Mouse (Mus musculus) spleen, postnatal 36 days (tissue): ENCODE data around the gene Traf6.

Experiments
- DNase-seq, 2 experiments: peaks; one replicate each; pipeline ENCODE4 v3.0.0; 2022; ENCODE audit warnings: low spot score in 2 of 2, mixed read lengths in 1 of 2

The Traf6 gene

DNA sequence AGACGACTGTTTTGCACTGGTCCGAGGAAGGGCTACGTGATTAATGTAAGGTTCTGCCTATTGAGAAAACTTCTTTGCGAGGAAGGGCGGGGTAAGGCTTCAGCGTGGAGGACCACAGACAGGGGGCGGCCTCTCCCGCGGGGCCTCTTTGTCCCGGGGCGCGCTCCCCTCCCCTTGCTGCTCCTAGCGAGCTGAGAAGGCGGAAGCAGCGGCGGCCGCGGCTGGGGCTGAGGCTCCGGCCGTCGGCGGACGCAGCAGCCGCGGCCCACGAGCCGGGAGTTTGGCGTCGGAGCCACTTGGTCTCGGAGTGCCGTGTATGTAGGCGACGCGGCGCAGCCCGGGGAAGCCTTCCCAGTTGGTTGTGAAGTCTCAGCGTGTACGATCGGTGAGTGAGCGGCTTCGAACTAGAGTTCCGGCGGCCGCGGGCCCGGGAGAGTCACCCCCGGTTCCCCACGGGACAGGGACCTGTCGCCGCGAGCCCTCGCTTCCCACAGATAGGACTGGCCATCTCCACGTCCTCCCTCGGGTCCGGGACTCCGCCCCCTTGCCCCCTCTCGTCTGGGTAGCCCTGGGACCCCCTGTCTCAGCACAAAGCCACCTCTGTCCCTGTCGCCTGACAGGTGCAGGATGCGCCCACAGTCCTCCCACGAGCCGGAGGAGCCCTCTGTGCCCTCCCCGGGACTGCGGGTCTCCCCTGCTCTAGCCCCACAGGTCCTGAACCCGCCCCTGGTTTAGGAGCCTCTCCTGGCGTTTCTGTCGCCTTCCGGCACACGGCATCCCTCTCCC lies at the start of gene Traf6:
TSS of gene Traf6 (plus strand) at position 194 of the 786 bp plus-strand sequence.
- peak; percentile 84 to 86 for DNase-seq

DNA sequence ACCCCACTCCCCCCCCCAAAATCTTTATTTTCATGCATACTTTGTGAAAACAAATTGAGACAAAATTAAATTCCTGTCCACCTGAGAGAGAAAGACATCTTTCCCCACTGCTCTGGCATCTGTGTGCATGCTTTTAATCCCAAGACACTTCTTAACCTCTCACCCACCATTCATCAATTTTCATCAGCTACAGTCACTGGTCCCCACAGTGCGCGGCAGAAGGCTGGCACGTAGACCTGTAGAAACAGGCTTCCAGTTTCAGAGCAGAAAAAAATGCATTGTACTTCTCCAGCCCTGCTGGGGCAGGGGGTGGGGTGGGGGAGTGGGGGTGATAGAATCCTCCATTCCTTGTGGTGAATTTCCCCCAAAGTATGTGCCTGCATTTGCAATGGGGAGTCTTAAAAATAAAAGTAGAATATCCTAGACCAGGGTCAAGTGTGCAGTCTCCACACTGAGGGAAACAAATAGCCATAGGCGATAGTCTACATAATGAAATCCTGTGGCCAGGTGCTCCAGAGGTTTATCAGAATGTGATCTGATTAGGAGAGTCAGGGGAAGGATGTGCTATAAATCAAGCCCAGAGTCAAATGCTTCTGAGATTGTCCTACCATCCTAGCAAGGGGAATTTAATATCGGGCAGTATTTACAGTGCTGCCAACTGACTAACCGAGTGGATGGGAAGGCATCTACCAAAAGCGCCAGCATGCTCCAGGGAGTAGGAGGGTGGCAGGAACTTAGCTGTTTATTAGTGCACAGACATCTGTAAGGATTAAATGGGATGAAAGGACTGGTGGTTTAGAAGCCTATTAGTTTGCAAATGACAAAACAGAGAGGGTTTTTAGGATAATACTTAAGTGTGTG lies 39.0 kb upstream of the Traf6 start:
- no peak for DNase-seq

DNA sequence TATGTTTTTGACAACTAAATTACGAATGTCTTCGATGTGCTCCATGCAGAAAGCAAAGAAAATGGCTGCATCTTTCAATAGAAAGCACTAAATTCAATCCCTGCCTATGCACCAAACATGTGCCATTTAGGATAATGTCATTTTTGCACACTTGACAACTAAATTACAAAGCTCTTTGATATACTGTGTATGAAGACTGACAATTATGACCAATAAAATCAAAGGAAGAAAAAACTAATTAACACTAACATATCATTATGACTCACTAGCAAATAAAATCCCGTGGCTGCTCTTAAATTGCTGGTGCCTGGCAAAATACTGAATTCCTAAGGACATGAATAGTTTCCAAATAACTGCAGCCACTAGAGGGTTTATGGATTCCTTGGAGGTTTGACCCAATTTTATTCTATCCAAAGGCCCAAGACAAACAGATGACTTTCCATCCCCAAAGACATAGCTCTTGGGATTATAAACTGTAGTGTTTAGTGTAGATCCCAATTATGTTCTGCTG lies 38.3 kb upstream of the Traf6 start:
- DNase-seq: no peak

DNA sequence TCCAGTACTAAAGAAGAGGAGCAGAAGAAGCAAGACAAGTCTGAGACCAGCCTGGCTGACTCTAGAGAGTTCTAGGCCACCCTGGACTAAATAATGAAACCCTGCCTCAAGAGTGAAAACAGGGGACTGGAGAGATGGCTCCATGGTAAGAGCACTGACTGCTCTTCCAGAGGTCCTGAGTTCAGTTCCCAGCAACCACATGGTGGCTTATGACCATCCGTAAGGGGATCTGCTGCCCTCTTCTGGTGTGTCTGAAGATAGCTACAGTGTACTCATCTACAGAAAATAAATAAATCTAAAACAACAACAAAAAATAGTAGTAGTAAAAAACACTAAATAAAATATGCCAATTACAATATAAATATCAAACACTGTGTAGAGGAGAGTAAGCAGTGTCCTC lies 32.4 kb upstream of the Traf6 start:
- no peak for DNase-seq

DNA sequence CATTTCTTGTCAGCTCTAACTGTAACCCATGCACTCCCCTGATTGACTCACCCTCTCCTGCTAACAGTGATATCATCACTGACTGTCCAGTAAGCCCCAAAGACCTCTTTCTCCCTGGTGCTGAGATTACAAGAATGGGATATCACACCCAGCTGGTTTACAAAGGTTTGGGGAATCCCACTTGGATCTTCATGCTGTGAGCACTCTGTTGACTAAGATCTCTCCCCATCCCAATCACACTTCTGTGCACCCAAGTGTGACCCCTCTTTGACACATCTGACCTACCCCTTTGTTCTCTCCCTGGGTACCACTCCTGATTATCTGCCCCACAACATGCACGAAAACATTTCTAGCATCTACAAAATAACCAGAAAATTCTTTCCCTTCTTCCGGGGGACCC lies 29.9 kb upstream of the Traf6 start:
- DNase-seq: no peak

DNA sequence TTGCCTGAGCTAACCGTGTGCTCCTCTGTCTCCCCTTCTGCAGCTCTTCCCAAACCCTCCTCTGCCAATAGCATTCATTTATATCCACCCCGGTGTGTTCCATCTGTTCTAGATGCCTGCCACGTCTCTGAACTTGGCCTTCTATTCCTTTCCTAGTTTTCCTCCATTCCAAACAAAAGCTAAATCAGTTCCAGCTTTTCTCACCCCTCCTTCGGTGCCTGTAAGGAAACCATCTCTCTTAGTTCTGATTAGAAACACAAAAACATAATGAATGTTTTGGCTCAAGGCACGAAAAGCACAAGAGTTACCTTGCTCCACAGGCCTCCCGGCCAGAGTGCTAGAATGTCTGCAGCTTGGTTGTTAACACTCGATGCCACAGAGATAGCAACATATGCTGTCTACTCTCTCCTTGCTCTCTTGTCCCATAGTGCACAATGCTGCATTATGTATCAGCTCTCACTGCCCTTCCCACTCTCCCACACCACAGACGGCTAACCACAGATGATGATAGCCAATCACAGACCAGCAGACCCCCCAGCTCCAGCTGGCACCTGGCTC lies 29.0 kb upstream of the Traf6 start, which contains the start of the genes Rag1 and B230118H07Rik:
TSS of gene Rag1 (minus strand) at position 388 of the 558 bp plus-strand sequence.
TSS of gene B230118H07Rik (minus strand) at position 419 of the 558 bp plus-strand sequence.
- DNase-seq: no peak

GRCm38 (mm10) chr2:101650446-101650845 lies 27.8 kb upstream of the Traf6 start:
- no peak for DNase-seq

DNA sequence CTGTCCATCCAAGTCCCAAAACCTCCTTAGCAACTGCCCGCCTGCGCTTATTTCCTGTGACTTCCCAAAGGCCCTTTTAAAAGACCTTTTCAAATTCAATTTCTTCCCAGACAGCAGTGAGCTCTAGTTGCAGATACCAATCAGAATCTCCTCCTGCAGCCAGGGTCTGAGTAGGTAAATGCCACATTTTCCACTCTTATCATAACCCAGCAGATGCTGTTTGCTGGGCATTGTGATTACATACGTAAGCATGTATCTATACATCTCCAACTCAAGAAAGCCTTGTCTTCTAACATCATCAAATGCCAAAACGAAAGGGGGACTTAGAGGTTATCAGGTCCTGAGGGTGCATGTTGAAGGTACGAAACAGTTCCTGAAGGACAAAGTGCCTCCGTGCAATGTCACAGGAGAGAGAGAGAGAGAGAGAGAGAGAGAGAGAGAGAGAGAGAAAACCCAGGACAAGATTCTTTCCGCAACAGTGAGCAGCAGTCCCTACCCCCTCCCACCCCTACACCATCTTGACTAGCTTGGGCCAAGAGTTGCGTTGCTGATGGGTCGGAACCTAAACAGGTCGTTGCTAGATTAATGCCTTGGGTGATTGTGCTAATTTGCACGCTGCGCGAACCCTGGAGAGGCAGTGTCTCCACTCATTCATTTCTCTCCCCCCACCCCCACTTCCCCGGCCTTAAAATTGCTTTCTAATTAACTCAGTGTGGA lies 25.9 kb upstream of the Traf6 start:
- no peak for DNase-seq

DNA sequence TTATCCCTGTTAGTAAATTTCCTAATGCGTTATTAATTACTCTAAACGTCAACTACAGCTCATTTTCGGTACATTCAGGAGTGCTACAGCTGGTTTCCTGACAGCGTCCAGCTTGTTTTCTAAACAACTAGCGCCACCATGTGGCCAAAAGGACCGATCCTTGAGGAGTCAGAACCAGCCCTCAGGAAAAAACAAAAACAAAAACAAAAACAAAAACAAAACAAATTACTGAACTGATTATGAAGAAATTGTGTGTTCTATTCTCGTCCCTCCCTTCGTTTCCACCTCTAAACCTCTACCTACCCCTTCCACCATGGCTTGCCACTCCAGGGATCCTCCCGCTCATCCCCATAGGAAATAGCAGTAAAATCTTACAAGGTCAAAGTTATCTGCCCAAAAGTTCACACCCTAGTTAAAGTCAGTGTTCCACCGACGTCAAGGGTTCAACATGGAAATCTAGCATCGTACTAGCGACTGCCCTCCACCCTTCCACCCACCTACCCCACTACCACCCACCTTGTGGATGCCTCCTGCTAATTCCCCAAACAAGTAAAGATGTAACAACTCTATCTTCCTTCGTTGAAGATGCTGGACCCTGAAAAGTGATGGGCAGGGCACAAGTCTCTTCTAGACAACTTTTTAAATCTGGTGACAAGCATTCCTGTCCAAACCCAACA lies 25.2 kb upstream of the Traf6 start:
- DNase-seq: peak; percentile 50 to 64

DNA sequence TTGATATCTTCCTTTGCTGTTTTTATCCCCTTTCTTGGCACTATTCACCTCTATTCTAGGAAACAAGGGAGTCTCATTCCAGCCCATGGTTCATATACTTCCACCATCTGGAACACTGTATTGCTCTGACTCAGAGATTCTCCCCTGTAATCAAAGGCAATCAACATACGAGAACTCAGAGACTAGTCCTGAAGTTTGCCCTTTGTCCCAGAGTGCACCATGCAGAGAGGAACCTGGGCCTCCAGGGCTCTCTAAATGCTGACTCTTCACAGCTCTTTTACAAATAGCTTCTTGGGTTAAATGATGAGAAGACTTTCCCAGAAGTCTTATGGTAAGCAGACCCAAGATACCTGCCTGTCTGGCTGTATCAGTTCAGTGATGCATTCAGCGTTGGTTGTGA lies 17.7 kb upstream of the Traf6 start:
- no peak for DNase-seq

DNA sequence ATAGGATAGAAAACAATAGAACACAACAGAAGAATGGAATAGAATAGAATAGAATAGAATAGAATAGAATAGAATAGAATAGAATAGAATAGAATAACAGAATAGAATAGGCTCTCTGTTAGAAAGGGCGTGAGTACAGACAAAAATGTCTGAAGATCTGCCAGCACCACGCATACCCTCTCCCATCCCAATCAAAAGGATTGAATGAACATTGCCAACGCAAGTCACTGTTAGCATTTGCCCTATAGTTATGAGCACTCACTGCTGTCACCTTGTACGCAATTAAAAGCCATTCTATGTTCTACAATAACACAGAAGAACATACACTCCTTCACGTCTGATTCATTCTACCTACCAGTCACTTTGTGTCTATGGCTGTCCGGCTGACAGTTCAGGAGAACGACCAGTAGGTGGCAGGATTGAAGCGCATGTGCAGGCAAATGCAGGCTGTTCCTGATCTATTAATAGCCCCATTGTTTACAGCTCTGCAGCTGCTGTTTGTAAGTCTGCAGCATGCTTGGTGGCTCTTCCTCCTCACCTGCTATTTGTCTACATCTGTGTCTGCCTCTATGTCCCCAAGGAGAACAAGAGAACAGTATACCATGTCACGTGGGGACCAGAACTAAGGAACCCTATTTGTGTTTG lies 13.0 kb upstream of the Traf6 start:
- peak; percentile 58 to 59 for DNase-seq

DNA sequence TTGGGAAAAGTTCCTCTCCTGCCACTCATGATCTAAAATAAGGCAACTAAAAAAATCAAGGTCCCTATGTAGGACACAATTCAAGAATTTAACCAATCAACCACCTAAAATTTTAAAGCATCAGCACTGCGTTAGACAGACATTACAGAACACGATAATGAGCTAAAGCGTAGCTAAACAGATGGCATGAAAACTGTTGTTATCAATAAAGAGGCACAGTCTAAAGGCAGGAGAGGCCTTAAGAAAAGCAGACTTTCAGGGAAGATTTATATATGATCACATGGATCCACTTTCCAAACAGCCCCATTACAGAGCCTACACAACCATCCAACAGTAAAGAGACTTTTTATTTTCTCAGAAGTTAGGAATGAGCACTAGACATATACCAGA lies 12.5 kb upstream of the Traf6 start:
- DNase-seq: no peak

- no peak for DNase-seq
These were observed 9.5 kb upstream of the Traf6 start for GRCm38 (mm10) chr2:101668751-101669150.

DNA sequence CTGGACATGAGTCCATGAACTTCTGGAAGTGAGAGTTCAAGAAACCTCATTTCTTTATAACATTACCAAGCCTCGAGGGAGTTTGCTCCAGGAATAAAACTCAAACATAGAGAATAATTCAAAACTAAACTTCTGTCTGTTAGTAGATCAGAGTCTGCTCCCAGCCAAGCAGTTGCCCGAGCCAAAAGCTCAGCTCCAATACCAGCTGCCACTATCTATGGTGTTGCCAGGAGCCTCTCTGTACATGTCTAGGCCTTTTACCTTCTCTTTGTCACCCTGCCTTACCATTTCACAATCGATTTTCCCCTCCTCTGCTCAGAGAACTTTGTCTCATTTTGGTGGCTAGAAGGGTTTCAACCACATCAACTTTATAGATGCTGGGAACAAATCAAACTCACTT lies 4.7 kb upstream of the Traf6 start:
- DNase-seq: no peak

DNA sequence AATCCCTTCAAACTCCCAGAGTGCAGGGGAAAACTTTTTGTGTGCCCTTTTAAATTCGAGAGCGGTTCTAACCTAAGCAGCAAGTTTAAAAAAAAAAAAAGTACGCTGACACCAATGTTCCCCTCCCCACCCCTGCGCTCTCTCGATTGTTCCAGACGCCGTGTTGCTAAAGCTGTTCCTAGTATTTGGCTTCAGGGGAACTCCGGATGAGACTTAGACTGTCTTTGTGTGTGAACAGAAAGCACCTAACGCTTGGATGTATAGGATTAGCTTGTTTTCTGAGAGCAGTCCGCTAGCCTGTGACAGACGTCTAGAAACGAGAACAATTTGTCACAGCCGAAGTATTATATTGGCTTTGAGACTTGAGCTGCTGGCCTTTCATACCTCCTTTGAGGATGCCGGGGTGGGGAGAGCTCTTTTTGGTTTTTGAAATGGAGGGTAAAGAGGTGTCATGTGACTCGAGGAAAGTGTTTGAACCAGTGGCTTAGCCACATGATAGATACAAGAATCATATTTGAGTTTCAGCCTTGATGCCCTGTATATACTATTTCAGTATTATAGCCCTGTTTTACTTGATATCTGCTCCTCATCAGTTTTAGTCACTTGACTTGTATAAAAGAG lies 1.0 kb downstream of the Traf6 start:
- DNase-seq: peak in 1 of 2 experiments; percentile 5

DNA sequence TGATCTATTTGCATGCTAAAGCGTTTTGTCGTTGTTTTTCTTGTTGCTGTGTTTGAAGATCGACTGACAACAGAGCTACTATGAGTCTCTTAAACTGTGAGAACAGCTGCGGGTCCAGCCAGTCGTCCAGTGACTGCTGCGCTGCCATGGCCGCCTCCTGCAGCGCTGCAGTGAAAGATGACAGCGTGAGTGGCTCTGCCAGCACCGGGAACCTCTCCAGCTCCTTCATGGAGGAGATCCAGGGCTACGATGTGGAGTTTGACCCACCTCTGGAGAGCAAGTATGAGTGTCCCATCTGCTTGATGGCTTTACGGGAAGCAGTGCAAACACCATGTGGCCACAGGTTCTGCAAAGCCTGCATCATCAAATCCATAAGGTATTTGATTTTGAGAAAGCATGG lies 6.2 kb downstream of the Traf6 start:
- no peak for DNase-seq

GRCm38 (mm10) chr2:101688011-101688410 lies 9.8 kb downstream of the Traf6 start:
- no peak for DNase-seq

DNA sequence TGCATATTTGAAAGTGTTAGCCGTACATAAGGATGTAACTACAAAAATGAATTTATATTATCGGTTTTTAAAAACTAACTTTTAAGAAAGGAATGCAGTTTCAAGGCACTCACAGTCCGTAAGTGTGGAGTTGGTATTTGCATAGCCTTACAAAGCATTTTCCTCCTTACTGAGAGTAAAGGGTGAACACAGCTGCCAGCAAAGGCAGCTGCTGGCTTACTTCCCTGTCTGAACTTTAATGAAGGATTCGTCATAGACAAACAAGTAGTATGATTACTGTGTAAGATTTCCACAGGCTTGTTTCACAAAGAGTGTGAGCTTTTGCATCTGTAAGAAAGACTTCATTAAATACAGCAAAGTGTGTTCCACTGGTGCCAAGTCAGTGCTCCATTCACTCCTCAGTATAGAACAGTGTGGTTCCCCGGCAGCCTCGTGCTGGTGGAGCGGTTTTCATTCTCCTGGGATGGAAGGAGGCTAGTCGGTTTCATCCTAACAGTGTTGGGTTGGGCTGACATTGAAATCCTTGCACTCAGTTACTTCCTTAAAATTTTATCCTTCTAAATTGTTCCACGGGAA lies 12.1 kb downstream of the Traf6 start:
- DNase-seq: no peak

DNA sequence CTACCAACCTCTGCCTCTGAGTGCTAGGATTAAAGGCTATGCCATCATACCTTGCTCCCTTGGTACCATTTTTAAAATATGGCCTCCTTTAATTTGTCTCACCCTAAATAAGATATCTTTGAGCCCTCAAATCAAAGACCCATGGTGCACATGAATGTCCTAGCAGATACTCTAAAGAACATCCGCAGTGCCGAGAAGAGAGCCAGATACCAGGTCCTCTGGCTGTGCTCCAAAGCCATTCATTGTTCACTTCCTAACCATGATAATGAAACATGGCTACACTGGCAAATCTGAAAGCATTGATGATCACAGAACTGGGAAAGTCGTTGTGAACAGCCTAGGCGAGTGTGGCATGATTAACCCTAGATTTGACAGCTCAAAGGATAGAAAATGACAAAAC lies 14.8 kb downstream of the Traf6 start:
- no peak for DNase-seq
